Mouse (Mus musculus) midbrain, embryonic 10.5 days (tissue): ENCODE data around the gene Adh6a. TPM values are rescaled to one million over a fixed set of nuclear protein-coding genes. Genes with fewer than 3 reads are reported as not detected.

Experiments used
- polyA plus RNA-seq: library from polyadenylated mRNA; unstranded; fragments of >200 nt; fragmentation: Nextera tagmentation; extraction: Ambion mirVana; gene quantifications from 2 replicates; pipeline ENCODE4 v1.2.1, GENCODE M21; 2016

The Adh6a gene
- polyA plus RNA-seq, 1 experiment from 2014 or later: not detected

Other genes with a start within 250 kb of the Adh6a start
- 0.01 TPM in 1 of 2 replicates, not detected in the other for gene 1110002E22Rik, start 248.2 kb upstream of the Adh6a start, polyA plus RNA-seq
- not detected in 2 replicates for gene Gm5105, start 245.9 kb upstream of the Adh6a start, polyA plus RNA-seq
- 17.8 and 19.5 TPM in 2 replicates for gene Trmt10a, start 169.8 kb upstream of the Adh6a start, polyA plus RNA-seq
- gene Mttp, start 168.3 kb upstream of the Adh6a start, polyA plus RNA-seq: 11.3 and 12.5 TPM in 2 replicates
- not detected in 2 replicates for gene 4930579F01Rik, start 119.5 kb upstream of the Adh6a start, polyA plus RNA-seq
- gene Adh7, start 95.5 kb upstream of the Adh6a start, polyA plus RNA-seq: 0.25 TPM in 1 of 2 replicates, not detected in the other
- 0.14 TPM in 1 of 2 replicates, not detected in the other for gene Adh1, start 52.3 kb upstream of the Adh6a start, polyA plus RNA-seq
- 0.47 and 1.0 TPM in 2 replicates for gene Adh6b, start 28.5 kb downstream of the Adh6a start, polyA plus RNA-seq
- not detected in 2 replicates for gene Adh4, start 102.2 kb downstream of the Adh6a start, polyA plus RNA-seq
- 266 and 280 TPM in 2 replicates for gene Adh5, start 129.8 kb downstream of the Adh6a start, polyA plus RNA-seq
- gene Metap1, start 176.2 kb downstream of the Adh6a start, polyA plus RNA-seq: 47.9 and 48.0 TPM in 2 replicates
- gene Eif4e, start 212.9 kb downstream of the Adh6a start, polyA plus RNA-seq: 482 and 499 TPM in 2 replicates